Mouse (Mus musculus): ENCODE results near the gene Ahcyl1.

DNA sequence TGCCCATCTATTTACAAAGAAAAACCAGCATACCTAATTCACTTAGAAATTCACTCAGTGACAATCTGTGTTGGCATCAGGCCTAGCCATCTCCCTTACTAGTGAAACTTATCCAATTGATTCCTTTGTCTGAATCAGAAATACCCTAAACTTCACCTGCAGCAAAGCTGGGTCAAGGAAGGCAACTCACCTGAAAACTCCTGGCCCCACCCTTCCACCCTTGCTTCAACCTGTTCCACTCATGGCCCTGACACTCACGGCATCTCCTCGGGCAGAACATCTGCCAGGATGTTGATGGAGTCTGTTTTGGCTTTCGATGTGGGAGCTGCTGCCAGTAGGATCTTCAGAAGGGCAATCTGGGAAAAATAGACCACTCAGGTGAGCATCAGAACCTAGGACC, 78.6 kb downstream of the Ahcyl1 start:
- no peak for TF ChIP-seq CTCF (IDR thresholded peaks at IDR 0.05; ENCODE audit: low read depth, low read length)
- TF ChIP-seq GATA1 (IDR thresholded peaks at IDR 0.05; ENCODE audit: borderline replicate concordance, low read length) = no peak
- TF ChIP-seq TAL1 (conservative IDR thresholded peaks at IDR 0.05; ENCODE audit: low read depth, low read length) = no peak
- TF ChIP-seq POLR2AphosphoS5 (IDR thresholded peaks at IDR 0.05; ENCODE audit: insufficient replicate concordance, low read depth, low read length) = no peak
- no peak for TF ChIP-seq GATA2 (IDR thresholded peaks at IDR 0.05; ENCODE audit: borderline replicate concordance, low read depth, low read length)

Measured in G1E (cell line).